In the genomic region with DNA sequence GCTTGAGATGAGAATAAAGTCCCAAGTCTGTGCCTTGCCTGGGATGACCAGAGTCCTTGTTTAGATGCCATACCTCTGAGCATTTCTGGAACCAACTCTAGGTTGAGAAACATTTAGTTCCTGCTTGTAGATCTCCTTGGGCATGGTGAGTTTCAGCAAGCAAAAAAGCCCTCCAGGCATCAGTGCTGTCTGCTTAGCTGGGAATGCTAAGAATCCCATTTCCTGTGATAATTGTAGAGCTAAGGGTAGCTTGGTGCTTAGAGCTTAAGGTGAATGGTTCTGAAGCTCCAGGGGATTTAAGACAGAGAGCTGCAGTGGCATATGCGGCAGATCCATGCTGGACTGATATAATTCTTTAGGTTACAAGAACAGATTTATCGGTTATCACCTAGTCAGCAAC, we compare ENCODE assay signal across 13 mouse cellular contexts.
DNase-seq lines count a peak whose midpoint lies in the region.
"Had no signal": no experiment of that assay in that cellular context is flagged by ENCODE, and none has a peak within 500 bp of the region (broad histone marks: within the 10 kb centered on the region; RNA-seq: fewer than 3 reads in every experiment).

No protein-coding gene starts in this region.

- DNase-seq in heart, adult 11 months = peak; percentile 75
- DNase-seq in heart, adult 9 months (ENCODE audit: low spot score in 2 of 2) = no peak
- DNase-seq in 3T3-L1 (ENCODE audit: low read depth, low spot score) (peak; percentile 22), ZHBTc4 (ENCODE audit: low read depth, low spot score) (peak; percentile 5)
- DNase-seq in thymus, postnatal 10 days (ENCODE audit: low spot score in 2 of 2) = no peak
- DNase-seq: adrenal gland, adult 8-10 months; adrenal gland, postnatal 14 days; adrenal gland, postnatal 36 days; cerebellum, adult 11-12 months; cerebellum, adult 2 months; cerebellum, adult 9-10 months; cerebellum, postnatal 10 days; cerebellum, postnatal 25 days had no signal

Comparison
In these comparisons a context has a peak if more than half of its experiments do, and no peak if none do; other contexts are left out.
1. DNase-seq: peak in heart, adult 11 months (single experiment), 3T3-L1 (single experiment) and ZHBTc4 (single experiment); none in heart, adult 9 months (0 of 2) and thymus, postnatal 10 days (0 of 2).